Mouse (Mus musculus): ENCODE measurements around the gene Egln3. TPM values are rescaled to one million over a fixed set of nuclear protein-coding genes. Genes with fewer than 3 reads are reported as not detected.
A peak's percentile ranks its signal among the peaks of the same experiment; 100 is the strongest.

Egln3 gene
- polyA plus RNA-seq, 1 experiment from 2014 or later: 3.2 TPM

GRCm38 (mm10) chr12:54178323-54178722 lies 25.3 kb downstream of the Egln3 start:
- Histone ChIP-seq H3K27ac (no peak overlapping the region), H3K36me3 (replicated peaks) (peaks cover 4% of the 10 kb centered on the region), H3K4me3 (no peak overlapping the region), H3K9me3 (no peaks in the 10 kb centered on the region), H3K27me3 (ENCODE audit: poor library complexity, severe bottlenecking) (no peaks in the 10 kb centered on the region), H3K4me1 (peaks cover 4% of the 10 kb centered on the region; the same call in 1 of the 2 replicates)
- WGBS: 51% methylated on average over 3 of the region's 3 CpGs
- no peak for DNase-seq (ENCODE audit: extremely low spot score, low spot score)

- Histone ChIP-seq H3K9me3 (no peaks in the 10 kb centered on the region), H3K27me3 (ENCODE audit: poor library complexity, severe bottlenecking) (peaks cover 30% of the 10 kb centered on the region), H3K4me3 (no peak overlapping the region), H3K27ac (no peak overlapping the region), H3K4me1 (peaks cover 14% of the 10 kb centered on the region), H3K36me3 (replicated peaks) (no peaks in the 10 kb centered on the region)
- WGBS: 85% methylated on average over 4 of the region's 4 CpGs
- DNase-seq (ENCODE audit: extremely low spot score, low spot score): no peak
Measured at GRCm38 (mm10) chr12:54168786-54169185, 34.9 kb downstream of the Egln3 start.

GRCm38 (mm10) chr12:54167737-54168136 lies 35.9 kb downstream of the Egln3 start:
- H3K4me3 ChIP-seq: no peak overlapping the region
- no peaks in the 10 kb centered on the region for H3K9me3 ChIP-seq
- no peak for DNase-seq (ENCODE audit: extremely low spot score, low spot score)
- H3K27ac ChIP-seq: no peak overlapping the region
- H3K36me3 ChIP-seq (replicated peaks): no peaks in the 10 kb centered on the region
- peaks cover 41% of the 10 kb centered on the region for H3K27me3 ChIP-seq (ENCODE audit: poor library complexity, severe bottlenecking)
- H3K4me1 ChIP-seq: peaks cover 25% of the 10 kb centered on the region
- WGBS: 92% methylated on average over 6 of the region's 6 CpGs

- 17% methylated on average over 6 of the region's 6 CpGs for WGBS
- peaks cover 42% of the 10 kb centered on the region for H3K4me1 ChIP-seq
- H3K36me3 ChIP-seq (replicated peaks): no peaks in the 10 kb centered on the region
- peaks cover 65% of the 10 kb centered on the region for H3K27me3 ChIP-seq (ENCODE audit: poor library complexity, severe bottlenecking)
- peak overlapping the region; percentile 15; the same call in 1 of the 2 replicates for H3K27ac ChIP-seq
- H3K9me3 ChIP-seq: no peaks in the 10 kb centered on the region
- H3K4me3 ChIP-seq: no peak overlapping the region
- no peak for DNase-seq (ENCODE audit: extremely low spot score, low spot score)
Measured at GRCm38 (mm10) chr12:54164724-54165050, 39.0 kb downstream of the Egln3 start.

GRCm38 (mm10) chr12:54164040-54164723 lies 39.5 kb downstream of the Egln3 start:
- Histone ChIP-seq H3K27me3 (ENCODE audit: poor library complexity, severe bottlenecking) (peaks cover 65% of the 10 kb centered on the region), H3K4me3 (no peak overlapping the region), H3K9me3 (no peaks in the 10 kb centered on the region), H3K4me1 (peaks cover 42% of the 10 kb centered on the region), H3K36me3 (replicated peaks) (no peaks in the 10 kb centered on the region), H3K27ac (no peak overlapping the region)
- no peak for DNase-seq (ENCODE audit: extremely low spot score, low spot score)
- WGBS: 8% methylated on average over 9 of the region's 9 CpGs

GRCm38 (mm10) chr12:54163166-54163565 lies 40.5 kb downstream of the Egln3 start:
- Histone ChIP-seq H3K4me3 (peak overlapping the region; percentile 43), H3K36me3 (replicated peaks) (no peaks in the 10 kb centered on the region), H3K27me3 (ENCODE audit: poor library complexity, severe bottlenecking) (peaks cover 65% of the 10 kb centered on the region), H3K9me3 (no peaks in the 10 kb centered on the region), H3K4me1 (peaks cover 42% of the 10 kb centered on the region), H3K27ac (peak overlapping the region; percentile 61)
- DNase-seq (ENCODE audit: extremely low spot score, low spot score): no peak
- 16% methylated on average over 4 of the region's 4 CpGs for WGBS

- Histone ChIP-seq H3K36me3 (replicated peaks) (no peaks in the 10 kb centered on the region), H3K4me1 (peaks cover 42% of the 10 kb centered on the region), H3K9me3 (no peaks in the 10 kb centered on the region), H3K27ac (peak overlapping the region; percentile 61), H3K4me3 (peak overlapping the region; percentile 43), H3K27me3 (ENCODE audit: poor library complexity, severe bottlenecking) (peaks cover 65% of the 10 kb centered on the region)
- peak; percentile 47 for DNase-seq (ENCODE audit: extremely low spot score, low spot score)
- under 1% methylated on average over 16 of the region's 16 CpGs for WGBS
Measured at GRCm38 (mm10) chr12:54162637-54163131, 41.0 kb downstream of the Egln3 start.

- 11% methylated on average over 5 of the region's 5 CpGs for WGBS
- no peaks in the 10 kb centered on the region for H3K9me3 ChIP-seq
- no peak for DNase-seq (ENCODE audit: extremely low spot score, low spot score)
- no peaks in the 10 kb centered on the region for H3K36me3 ChIP-seq (replicated peaks)
- peaks cover 61% of the 10 kb centered on the region for H3K27me3 ChIP-seq (ENCODE audit: poor library complexity, severe bottlenecking)
- H3K4me3 ChIP-seq: no peak overlapping the region
- 0 out of 2 replicates have a peak overlapping the region, but pooled peaks have one; percentile 6 for H3K27ac ChIP-seq
- H3K4me1 ChIP-seq: peaks cover 42% of the 10 kb centered on the region
Measured at GRCm38 (mm10) chr12:54161468-54162202, 42.0 kb downstream of the Egln3 start.

- Histone ChIP-seq H3K27ac (no peak overlapping the region), H3K36me3 (replicated peaks) (no peaks in the 10 kb centered on the region), H3K4me3 (no peak overlapping the region), H3K9me3 (0 out of 2 replicates have a peak, but pooled peaks cover 3% of the 10 kb centered on the region), H3K4me1 (peaks cover 42% of the 10 kb centered on the region), H3K27me3 (ENCODE audit: poor library complexity, severe bottlenecking) (peaks cover 49% of the 10 kb centered on the region)
- no peak for DNase-seq (ENCODE audit: extremely low spot score, low spot score)
- WGBS: 78% methylated on average over 2 of the region's 2 CpGs
Measured at GRCm38 (mm10) chr12:54160279-54160678, 43.4 kb downstream of the Egln3 start.

GRCm38 (mm10) chr12:54154771-54155170 lies 48.9 kb downstream of the Egln3 start:
- Histone ChIP-seq H3K27me3 (ENCODE audit: poor library complexity, severe bottlenecking) (peaks cover under 1% of the 10 kb centered on the region; the same call in 1 of the 2 replicates), H3K4me3 (no peak overlapping the region), H3K36me3 (replicated peaks) (no peaks in the 10 kb centered on the region), H3K27ac (no peak overlapping the region), H3K9me3 (0 out of 2 replicates have a peak, but pooled peaks cover 3% of the 10 kb centered on the region), H3K4me1 (no peaks in the 10 kb centered on the region)
- no peak for DNase-seq (ENCODE audit: extremely low spot score, low spot score)
- WGBS: 76% methylated on average over 1 of the region's 1 CpGs

GRCm38 (mm10) chr12:54146943-54147556 lies 56.6 kb downstream of the Egln3 start:
- H3K27me3 ChIP-seq (ENCODE audit: poor library complexity, severe bottlenecking): no peaks in the 10 kb centered on the region
- no peaks in the 10 kb centered on the region for H3K9me3 ChIP-seq
- H3K36me3 ChIP-seq (replicated peaks): no peaks in the 10 kb centered on the region
- DNase-seq (ENCODE audit: extremely low spot score, low spot score): peak; percentile 27
- H3K4me3 ChIP-seq: no peak overlapping the region
- H3K27ac ChIP-seq: peak overlapping the region; percentile 62
- WGBS: 21% methylated on average over 12 of the region's 12 CpGs
- peaks cover 14% of the 10 kb centered on the region for H3K4me1 ChIP-seq

All from forebrain, embryonic 10.5 days (tissue).